Mouse (Mus musculus) midbrain, embryonic 11.5 days (tissue): ENCODE results near the gene Luzp1. TPM values are rescaled to one million over a fixed set of nuclear protein-coding genes. Genes with fewer than 3 reads are reported as not detected.

Experiments
- ATAC-seq: fragments of 200-750 bp; cut with Nextera tagmentation; 2 replicates; pipeline ENCODE4 v1.8.0; 2017; ENCODE audit warnings: moderate TSS enrichment, moderate library complexity; ENCODE audit not compliant: low FRiP score
- DNase-seq: peaks from one replicate; pipeline ENCODE4 v3.0.0; 2015; ENCODE audit warnings: low spot score; ENCODE audit errors: missing footprints
- H3K27ac ChIP-seq: fragments of 300-500 bp; sonication (generic); 2 replicates; pipeline ENCODE4 v1.5.1; 2014; ENCODE audit warnings: low read depth, low read length
- H3K27me3 ChIP-seq: fragments of 300-500 bp; sonication (generic); 2 replicates; pipeline ENCODE4 v1.6.1; 2014; ENCODE audit warnings: mild to moderate bottlenecking, low read length, moderate library complexity, mixed read lengths; ENCODE audit not compliant: control insufficient read depth, insufficient read depth
- H3K36me3 ChIP-seq: fragments of 300-500 bp; sonication (generic); 2 replicates; pipeline ENCODE4 v1.6.1; 2014; ENCODE audit warnings: mild to moderate bottlenecking, low read length, moderate library complexity, mixed read lengths; ENCODE audit not compliant: control insufficient read depth, insufficient read depth
- H3K4me1 ChIP-seq: fragments of 300-500 bp; sonication (generic); 2 replicates; pipeline ENCODE4 v1.6.1; 2014; ENCODE audit warnings: low read length; ENCODE audit not compliant: control insufficient read depth, insufficient read depth
- H3K4me2 ChIP-seq: fragments of 300-500 bp; sonication (generic); 2 replicates; pipeline ENCODE4 v1.6.1; 2014; ENCODE audit warnings: mild to moderate bottlenecking, moderate library complexity
- H3K4me3 ChIP-seq: fragments of 300-500 bp; sonication (generic); 2 replicates; pipeline ENCODE4 v1.5.1; 2014; ENCODE audit warnings: low read depth, low read length
- H3K9ac ChIP-seq: fragments of 300-500 bp; sonication (generic); 2 replicates; pipeline ENCODE4 v1.6.1; 2014; ENCODE audit warnings: low read length
- H3K9me3 ChIP-seq: fragments of 300-500 bp; sonication (generic); 2 replicates; pipeline ENCODE4 v1.6.1; 2016; ENCODE audit warnings: low read length; ENCODE audit not compliant: control insufficient read depth
- WGBS: fragments of 180-500 bp; shearing (Covaris S2); extraction: QIAGEN DNeasy Blood & Tissue Kit; methylation state at CpG from one replicate; pipeline ENCODE4 v1.1.7; 2014; 5-methylcytosine and 5-hydroxymethylcytosine counted together
- polyA plus RNA-seq: library from polyadenylated mRNA; unstranded; fragments of >200 nt; fragmentation: Nextera tagmentation; extraction: Ambion mirVana; gene quantifications from 2 replicates; pipeline ENCODE4 v1.2.1, GENCODE M21; 2014

Luzp1 gene
- polyA plus RNA-seq, 1 experiment from 2014 or later = 99.5 TPM

DNA sequence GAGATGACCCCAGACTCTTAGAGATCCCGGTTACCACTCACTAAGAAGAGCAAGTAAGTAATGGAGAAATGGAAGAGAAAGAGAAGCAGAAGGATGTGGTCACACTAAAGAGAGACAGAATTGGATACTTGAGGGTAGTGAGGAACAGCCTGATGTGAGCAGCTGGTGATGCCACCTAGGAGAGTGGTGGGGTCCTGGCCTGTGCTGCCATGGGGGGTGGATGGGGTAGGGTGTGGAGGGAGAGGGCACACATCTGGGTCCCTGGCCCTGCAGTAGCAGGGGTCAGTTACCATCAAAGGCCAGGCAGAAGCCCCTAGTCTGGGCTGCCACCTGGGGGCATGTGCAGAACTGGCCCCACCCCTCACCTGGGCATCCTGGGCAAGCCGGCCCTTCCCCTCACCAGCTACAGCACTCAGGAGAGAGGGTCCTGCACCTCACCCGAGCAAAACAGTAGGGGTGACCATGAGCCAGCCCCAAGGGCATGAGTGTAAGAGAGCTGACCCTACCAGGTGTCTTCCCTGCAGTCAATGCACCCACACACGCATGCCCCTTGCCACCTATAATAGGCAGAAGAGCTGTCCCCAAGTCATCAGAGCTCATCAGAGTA is 117.8 kb downstream of the Luzp1 start:
- Histone ChIP-seq H3K27me3 (no peaks in the 10 kb centered on the region), H3K4me3 (no peak overlapping the region), H3K4me1 (no peaks in the 10 kb centered on the region), H3K4me2 (no peak overlapping the region), H3K9me3 (no peaks in the 10 kb centered on the region), H3K27ac (no peak overlapping the region), H3K36me3 (peaks cover 2% of the 10 kb centered on the region; the same call in 1 of the 2 replicates), H3K9ac (no peak overlapping the region)
- no peak for ATAC-seq
- DNase-seq = no peak
- WGBS = 87% methylated on average over 4 of the region's 4 CpGs

DNA sequence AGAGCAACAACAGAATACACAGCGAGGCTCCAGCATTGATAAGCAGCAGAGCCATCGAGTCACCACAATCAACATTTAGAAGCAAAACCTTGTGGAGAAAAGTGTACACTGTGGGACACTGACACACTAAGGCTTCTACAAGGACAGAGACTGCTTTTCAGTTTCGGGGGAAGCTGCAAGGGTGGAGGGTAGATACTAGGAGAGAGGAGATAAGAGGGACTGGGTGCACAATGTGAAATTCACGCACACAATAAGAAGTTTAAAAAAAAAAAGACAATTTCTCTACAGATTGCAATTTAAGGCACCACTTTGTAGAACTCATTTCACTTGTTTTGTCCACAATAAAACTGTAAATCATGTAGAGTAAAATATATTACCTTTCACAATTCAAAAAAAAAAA is 118.4 kb downstream of the Luzp1 start:
- 89% methylated on average over 4 of the region's 4 CpGs for WGBS
- Histone ChIP-seq H3K9ac (no peak overlapping the region), H3K27ac (no peak overlapping the region), H3K4me2 (no peak overlapping the region), H3K4me3 (no peak overlapping the region), H3K36me3 (peaks cover 2% of the 10 kb centered on the region; the same call in 1 of the 2 replicates), H3K9me3 (no peaks in the 10 kb centered on the region), H3K4me1 (no peaks in the 10 kb centered on the region), H3K27me3 (no peaks in the 10 kb centered on the region)
- ATAC-seq (no peak), DNase-seq (peak; percentile 72)

GRCm38 (mm10) chr4:136592111-136592510 is 122.5 kb downstream of the Luzp1 start:
- H3K36me3 ChIP-seq = peaks cover 2% of the 10 kb centered on the region; the same call in 1 of the 2 replicates
- H3K4me1 ChIP-seq = 0 out of 2 replicates have a peak, but pooled peaks cover 5% of the 10 kb centered on the region
- no peak overlapping the region for H3K27ac ChIP-seq
- no peak overlapping the region for H3K9ac ChIP-seq
- no peak overlapping the region for H3K4me2 ChIP-seq
- ATAC-seq (no peak), DNase-seq (no peak)
- H3K27me3 ChIP-seq = no peaks in the 10 kb centered on the region
- H3K9me3 ChIP-seq = no peaks in the 10 kb centered on the region
- H3K4me3 ChIP-seq = no peak overlapping the region
- 88% methylated on average over 4 of the region's 4 CpGs for WGBS

DNA sequence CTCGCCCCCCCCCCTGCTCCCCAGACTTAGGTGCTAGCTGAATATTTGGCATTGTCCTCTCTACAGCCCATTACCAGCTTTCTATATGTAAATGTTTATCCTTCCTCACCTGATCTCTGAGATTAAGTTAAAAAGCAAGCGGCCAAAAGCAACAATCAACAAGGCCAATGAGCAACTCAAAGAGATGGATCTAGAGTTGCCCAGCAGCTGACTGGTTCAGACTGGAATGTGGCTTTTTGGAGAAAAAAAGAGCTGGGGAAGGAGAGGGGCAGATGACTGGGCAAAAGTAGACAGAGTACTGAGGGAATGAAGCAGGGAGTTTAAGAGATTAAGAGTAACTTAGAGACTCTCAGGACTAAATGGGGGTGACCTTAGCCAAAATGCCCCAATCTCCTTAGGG is 124.4 kb downstream of the Luzp1 start:
- H3K36me3 ChIP-seq = peaks cover 2% of the 10 kb centered on the region; the same call in 1 of the 2 replicates
- DNase-seq (no peak), ATAC-seq (no peak)
- no peak overlapping the region for H3K4me2 ChIP-seq
- H3K27ac ChIP-seq = no peak overlapping the region
- H3K27me3 ChIP-seq = no peaks in the 10 kb centered on the region
- WGBS = 87% methylated on average over 2 of the region's 2 CpGs
- H3K9ac ChIP-seq = no peak overlapping the region
- no peaks in the 10 kb centered on the region for H3K9me3 ChIP-seq
- H3K4me1 ChIP-seq = 0 out of 2 replicates have a peak, but pooled peaks cover 5% of the 10 kb centered on the region
- no peak overlapping the region for H3K4me3 ChIP-seq

- Histone ChIP-seq H3K27me3 (no peaks in the 10 kb centered on the region), H3K4me3 (no peak overlapping the region), H3K9me3 (no peaks in the 10 kb centered on the region; the same call in 1 of the 2 replicates), H3K4me1 (peaks cover 5% of the 10 kb centered on the region; the same call in 1 of the 2 replicates), H3K4me2 (no peak overlapping the region), H3K36me3 (peaks cover 2% of the 10 kb centered on the region; the same call in 1 of the 2 replicates), H3K27ac (no peak overlapping the region), H3K9ac (no peak overlapping the region)
- 91% methylated on average over 6 of the region's 6 CpGs for WGBS
- ATAC-seq = no peak
- DNase-seq = peak; percentile 59
These were observed 125.7 kb downstream of the Luzp1 start for GRCm38 (mm10) chr4:136595221-136595620.

- DNase-seq (peak; percentile 67), ATAC-seq (no peak)
- H3K9me3 ChIP-seq = no peaks in the 10 kb centered on the region; the same call in 1 of the 2 replicates
- no peak overlapping the region for H3K9ac ChIP-seq
- no peak overlapping the region for H3K4me2 ChIP-seq
- peaks cover 13% of the 10 kb centered on the region for H3K4me1 ChIP-seq
- H3K27me3 ChIP-seq = no peaks in the 10 kb centered on the region
- 95% methylated on average over 7 of the region's 7 CpGs for WGBS
- no peak overlapping the region for H3K4me3 ChIP-seq
- H3K36me3 ChIP-seq = no peaks in the 10 kb centered on the region
- no peak overlapping the region for H3K27ac ChIP-seq
These were observed 128.8 kb downstream of the Luzp1 start for GRCm38 (mm10) chr4:136598268-136598876.

GRCm38 (mm10) chr4:136599869-136600268 is 130.3 kb downstream of the Luzp1 start:
- Histone ChIP-seq H3K9ac (no peak overlapping the region), H3K4me2 (no peak overlapping the region), H3K9me3 (no peaks in the 10 kb centered on the region; the same call in 1 of the 2 replicates), H3K4me1 (peaks cover 9% of the 10 kb centered on the region), H3K27ac (no peak overlapping the region), H3K36me3 (no peaks in the 10 kb centered on the region), H3K4me3 (no peak overlapping the region), H3K27me3 (no peaks in the 10 kb centered on the region)
- ATAC-seq = no peak
- peak; percentile 84 for DNase-seq
- 96% methylated on average over 3 of the region's 3 CpGs for WGBS

- no peak overlapping the region for H3K9ac ChIP-seq
- ATAC-seq = no peak
These were observed 131.0 kb downstream of the Luzp1 start for GRCm38 (mm10) chr4:136600536-136600935.

DNA sequence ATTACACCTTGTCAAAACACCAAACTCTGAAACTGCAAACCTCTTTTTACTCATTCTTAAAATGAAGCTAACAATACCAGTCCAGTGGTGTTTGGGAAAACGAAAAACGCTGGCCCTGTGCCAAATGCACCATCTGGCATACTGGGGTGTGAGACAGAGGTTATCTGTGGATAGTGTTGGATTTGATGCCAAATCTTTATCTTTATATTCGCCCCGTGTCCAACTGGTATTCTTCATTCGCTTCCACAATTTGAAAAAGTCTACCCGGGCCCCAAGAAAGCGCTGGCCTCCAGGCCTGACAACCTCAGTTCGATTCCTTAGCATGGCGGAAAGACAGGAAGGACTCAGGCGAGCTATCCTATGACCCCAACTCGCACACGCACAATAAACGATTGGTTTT is 131.9 kb downstream of the Luzp1 start:
- peak overlapping the region; percentile 79; the same call in 1 of the 2 replicates for H3K27ac ChIP-seq
- H3K4me1 ChIP-seq = peaks cover 9% of the 10 kb centered on the region
- WGBS = 5% methylated on average over 13 of the region's 13 CpGs
- H3K36me3 ChIP-seq = no peaks in the 10 kb centered on the region
- DNase-seq = peak; percentile 94
- no peaks in the 10 kb centered on the region; the same call in 1 of the 2 replicates for H3K9me3 ChIP-seq
- no peak for ATAC-seq
- peak overlapping the region; percentile 99 for H3K9ac ChIP-seq
- H3K4me3 ChIP-seq = peak overlapping the region; percentile 99
- H3K27me3 ChIP-seq = no peaks in the 10 kb centered on the region
- H3K4me2 ChIP-seq = peak overlapping the region; percentile 55

More at GRCm38 (mm10) chr4:136600536-136600935, 131.0 kb downstream of the Luzp1 start:
- DNase-seq = peak; percentile 83
- Histone ChIP-seq H3K27ac (no peak overlapping the region), H3K9me3 (no peaks in the 10 kb centered on the region; the same call in 1 of the 2 replicates), H3K4me1 (peaks cover 9% of the 10 kb centered on the region), H3K36me3 (no peaks in the 10 kb centered on the region), H3K4me2 (peak overlapping the region; percentile 55), H3K27me3 (no peaks in the 10 kb centered on the region), H3K4me3 (peak overlapping the region; percentile 99)
- 92% methylated on average over 2 of the region's 2 CpGs for WGBS
